Mouse (Mus musculus) cerebellum, adult 11 months (tissue): ENCODE results near the gene Slc25a48.

ENCODE experiments used
- DNase-seq: peaks from one replicate; pipeline ENCODE4 v3.0.0; 2022

Slc25a48 gene

DNA sequence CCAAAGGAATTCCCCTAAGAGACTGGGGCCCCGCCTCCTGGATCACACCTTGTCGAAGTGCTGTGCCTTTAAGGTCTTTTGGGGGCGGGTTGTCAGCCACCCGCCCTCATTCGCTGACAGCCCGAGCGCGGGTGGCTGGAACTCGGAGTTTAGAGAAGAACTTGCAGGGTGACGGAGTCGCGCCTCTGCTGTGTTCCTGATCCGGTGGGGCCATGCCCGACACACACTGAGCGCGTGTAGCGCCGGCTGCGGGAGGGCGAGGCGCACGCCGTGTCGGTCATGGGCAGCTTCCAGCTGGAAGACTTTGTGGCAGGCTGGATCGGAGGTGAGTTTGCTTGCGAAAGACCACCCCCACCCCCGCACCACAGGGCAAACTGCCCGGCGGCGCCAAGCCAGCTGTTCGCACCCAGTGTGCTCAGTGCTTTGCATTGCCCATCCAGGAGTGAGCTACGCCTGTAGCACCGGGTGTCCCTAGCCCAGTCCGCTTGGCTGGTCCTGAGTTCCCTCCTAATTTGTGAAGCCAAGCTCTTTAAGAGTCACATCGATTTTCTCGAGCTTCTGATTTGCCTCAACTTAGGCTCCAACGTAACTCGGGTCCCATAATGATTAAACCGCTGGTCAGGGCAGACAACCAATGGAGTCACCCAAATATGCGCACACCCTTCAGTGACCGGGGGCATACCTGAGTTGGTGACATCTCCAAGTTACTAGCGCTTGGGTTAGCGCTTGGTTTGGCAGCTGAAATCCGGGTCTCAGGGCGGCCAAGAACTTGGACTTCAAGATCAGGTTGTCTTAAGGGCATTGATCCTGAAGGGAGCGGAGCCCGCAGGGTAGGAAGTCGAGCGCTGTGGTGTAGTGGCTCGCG is at the start of gene Slc25a48:
TSS of gene Slc25a48 (plus strand) at position 145 of the 865 bp plus-strand sequence.
- no peak for DNase-seq

DNA sequence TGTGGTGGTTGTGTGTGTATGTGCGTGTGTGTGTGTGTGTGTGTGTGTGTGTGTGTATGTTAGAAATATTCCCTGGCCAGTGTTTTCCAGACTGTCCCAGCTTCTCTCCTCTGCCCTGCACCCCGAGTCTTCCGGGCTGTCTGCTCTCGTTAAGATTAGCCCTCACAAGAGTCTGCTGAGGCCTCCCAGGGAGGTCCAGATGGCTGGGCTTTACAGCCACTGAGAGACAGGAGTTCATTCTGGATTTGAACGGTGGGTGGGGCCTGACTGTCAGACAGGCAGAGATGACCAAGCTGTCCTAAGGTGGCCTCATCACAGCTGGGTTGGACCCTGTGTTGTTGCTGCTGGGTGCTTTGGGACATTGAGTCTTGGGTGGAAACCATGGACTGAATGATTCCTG is 40.6 kb upstream of the Slc25a48 start:
- no peak for DNase-seq

DNA sequence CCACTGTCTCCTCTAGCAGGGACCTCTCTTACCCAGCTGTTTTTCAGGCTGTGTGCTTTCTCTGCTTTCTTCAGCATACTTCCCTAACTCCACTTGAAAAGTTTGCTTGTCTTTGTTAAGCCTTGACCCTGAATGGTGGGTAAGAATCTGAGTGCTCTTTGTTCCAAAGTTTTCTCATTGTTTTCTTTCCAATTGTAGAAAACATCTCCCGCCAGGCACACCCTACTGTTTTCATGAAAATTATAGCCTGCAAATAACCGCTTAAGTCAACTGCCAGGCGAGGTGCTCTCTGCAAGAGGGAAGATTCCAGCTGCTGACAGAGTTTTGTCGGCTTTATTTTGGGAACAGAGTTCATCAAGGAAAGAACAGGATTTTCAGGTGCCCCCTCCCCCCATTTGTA is 37.0 kb upstream of the Slc25a48 start:
- DNase-seq, result no peak

DNA sequence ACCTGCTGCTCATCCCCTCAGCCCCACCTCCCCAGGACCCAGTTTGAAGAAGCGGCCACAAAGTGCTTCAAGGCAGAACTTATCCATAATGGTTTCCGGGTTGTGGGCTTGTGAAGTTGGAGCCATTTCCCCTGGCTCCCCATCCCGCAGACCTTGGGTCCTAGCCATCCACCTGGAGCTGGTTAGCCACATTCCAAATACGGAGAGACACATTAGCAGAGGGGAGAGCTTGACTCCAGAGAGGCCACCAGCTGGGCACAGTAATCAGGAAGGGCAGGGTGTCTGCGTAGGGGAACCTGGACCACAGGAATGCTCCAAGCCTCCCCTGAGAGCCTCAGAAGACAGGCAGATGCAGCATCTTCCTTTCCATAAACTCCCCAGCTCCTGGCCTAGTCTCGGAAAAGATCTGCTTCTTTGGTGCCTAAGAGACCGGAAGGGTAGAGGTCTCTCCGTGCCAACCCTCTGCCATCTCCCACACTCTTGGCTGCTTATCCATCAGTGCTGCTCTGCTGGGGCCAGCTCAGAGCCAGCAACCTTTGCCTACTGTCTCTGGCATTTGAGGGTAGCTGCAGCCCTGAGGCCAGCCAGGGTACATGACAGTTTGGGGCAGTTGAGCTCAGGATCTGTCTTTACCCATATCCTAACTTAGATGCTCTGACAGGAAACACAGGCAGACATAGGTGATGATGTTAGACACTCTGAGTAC is 34.6 kb upstream of the Slc25a48 start:
- DNase-seq, result no peak

DNA sequence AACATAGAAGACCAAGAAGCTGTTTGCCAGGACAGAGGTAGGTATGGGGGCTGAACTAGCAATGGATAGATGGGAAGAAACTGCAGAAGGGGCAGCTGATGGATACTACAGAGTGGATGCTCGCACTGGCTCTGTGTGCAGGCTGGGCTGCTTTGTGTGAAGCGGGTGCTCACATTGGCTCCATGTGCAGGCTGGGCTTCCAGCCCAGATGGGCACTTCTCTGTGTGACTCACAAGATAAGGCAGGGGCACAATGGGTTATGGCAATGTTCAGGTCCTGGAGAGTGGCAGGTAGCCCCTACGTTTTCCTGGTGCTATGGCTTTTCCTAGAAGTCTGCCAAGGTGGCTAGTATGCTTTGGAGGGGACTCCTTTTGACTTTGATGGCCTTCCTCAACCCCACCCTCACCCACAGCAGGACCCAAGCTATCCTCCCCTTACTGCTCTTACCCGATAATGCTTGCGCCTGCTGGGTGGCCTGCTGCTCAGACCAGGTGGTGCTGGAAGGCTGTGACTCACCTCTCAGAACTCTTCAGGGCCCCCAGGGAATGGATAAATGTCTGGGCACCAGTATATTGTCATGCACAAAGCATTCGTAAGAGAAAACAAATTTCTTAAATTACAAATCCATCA is 33.5 kb upstream of the Slc25a48 start:
- peak; percentile 26 for DNase-seq

DNA sequence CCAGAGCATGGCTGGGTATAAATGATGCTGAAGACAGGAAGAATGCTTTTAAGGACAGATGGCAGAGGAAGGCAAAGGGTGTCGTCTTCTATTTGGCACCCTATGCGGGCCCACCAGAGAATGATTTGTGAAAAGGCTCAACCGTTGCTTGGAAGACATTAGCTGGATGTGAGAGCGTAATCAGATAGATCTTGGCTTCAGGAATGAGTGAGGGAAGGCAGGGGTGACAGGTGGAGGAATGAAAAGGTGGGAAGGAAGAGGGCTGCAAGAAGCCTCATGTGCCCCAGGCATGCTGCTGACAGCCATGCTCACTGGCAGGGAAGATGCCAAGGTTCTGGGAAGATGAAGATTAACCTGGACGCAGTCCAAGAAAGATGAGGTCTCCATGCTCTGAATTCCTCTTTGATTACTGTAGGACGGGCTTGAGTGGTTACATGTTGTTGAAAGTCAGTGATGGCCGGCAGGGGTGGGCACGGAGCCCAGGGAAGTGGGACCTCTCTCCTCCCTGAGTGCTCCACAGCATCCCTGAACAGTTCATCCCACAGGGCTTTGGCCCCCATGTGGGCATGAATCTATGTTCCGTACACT is 25.8 kb upstream of the Slc25a48 start:
- no peak for DNase-seq

DNA sequence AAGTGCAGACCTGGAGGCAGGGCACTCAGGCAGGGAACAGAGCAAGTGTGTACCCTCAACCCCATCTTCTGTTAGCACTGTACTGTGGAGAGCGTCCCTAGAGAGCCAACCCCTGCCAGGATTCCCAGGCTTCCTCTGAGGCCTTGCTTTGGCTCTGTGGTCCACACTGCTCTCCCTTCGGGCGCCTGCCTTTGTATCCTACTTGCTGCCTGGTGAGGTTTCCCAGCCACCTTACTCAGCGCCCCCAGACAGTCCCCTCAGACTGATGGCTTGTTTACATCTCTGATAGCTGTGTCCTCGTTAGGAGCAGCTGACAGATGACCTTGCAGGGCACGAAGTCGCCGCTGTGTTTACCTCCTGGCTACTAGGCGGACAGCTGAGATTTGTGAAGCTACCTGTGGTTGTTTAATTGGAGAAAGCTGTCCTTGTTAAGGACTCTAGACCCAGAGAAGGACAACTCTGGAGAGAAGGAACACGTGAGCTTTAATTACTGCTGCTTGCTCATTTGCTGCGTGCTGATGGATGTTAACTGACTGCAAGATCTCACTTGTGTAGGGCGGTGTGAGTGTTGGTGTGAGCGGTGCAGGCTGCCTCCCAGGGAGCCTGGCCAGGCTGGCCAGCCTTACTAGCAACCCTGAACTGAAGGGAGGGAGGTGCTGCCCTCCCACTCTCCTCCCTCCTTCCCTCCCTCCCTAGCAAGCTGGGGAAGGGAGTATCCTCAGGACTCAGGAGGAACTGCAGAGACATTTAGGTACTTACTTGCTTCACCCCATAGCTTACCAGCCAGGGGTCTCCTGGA is 19.3 kb upstream of the Slc25a48 start:
- no peak for DNase-seq

DNA sequence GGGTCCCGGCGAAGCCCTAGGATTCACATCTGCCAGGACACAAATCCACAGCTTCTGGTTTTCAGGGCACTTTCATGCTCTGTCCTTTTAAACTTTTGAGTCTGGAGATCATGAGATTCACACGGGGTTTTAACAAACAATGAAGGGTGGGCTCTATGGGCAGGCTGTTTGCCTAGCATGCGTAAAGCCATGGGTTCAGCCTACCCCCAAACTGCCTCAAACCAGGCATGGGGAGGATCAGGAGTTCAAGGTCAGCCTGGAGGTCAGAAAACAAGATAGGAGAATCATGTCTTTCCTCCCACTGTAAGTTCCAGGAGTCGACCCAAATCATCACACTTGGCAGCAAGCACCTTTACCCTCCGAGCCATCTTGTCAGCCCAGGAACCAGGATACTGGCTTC is 18.6 kb upstream of the Slc25a48 start:
- DNase-seq, result no peak

DNA sequence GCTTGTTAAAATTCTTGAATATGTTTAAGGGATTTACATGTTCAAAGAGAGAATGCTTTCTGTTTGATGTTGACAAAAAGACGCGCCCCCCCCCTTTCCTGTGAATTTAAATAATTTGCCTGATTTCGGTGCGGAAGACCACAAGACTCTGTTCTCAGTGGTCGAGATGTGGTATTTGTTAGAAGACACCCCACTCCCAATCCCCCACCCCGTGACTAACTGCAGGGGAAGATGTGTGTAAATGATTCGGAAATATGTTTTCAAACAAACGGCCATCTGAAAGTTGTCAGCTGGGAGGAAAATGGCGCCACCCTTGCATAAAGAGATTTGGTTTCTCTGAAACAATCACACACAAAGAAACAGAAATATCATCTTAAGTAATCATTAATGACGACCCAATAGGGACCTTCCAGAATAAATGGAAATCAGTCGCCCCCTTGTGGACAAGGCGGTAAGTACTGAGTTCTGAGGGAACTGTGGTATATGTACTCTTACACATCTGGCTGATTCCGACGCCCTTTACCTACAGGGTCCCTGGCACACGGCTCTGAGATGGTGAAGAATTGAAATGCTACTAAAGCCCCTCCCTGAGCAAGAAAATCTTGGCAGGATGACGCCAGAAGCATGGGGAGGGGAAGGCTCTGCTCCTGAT is 16.0 kb upstream of the Slc25a48 start:
- no peak for DNase-seq

DNA sequence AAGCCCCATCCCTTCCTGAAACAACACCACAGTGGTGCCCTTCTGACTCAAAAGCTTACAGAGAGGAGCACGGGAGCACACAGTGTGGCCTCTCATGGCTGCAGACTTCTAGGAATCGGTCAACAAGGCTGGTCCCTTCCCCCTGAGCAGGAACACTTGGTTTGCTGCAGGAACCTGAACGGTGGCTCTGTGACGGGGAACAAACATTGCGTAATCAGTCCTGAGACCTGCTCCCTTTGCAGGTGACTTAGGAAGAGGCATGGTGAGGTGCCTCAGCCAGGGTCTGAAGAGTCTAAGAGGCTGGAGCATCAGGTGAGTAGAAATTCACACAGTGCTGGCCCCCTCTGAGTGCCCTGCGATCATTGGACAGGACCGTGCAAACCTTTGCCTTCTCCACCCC is 12.2 kb upstream of the Slc25a48 start:
- no peak for DNase-seq

DNA sequence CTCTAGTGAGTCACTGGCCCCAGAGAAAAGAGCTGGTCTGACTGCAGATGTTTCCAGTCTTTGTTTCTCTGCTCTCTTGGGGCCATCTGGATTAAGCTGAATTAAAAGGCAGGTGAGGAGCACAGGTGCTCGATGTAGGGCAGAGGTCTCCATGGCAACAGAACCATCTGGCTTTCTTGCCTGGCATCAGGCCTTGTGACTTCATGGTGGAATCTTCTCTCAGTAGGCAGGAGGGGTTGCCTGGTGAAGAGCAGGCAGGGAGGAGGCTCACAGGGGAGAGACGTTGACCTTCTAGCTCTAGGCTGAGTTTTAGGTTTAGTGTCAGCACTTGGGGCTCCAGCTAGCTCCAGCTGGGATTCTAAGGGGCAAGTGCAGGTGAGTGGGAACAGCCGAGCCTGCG is 11.8 kb upstream of the Slc25a48 start, which contains the start of gene Gm3045:
TSS of gene Gm3045 (plus strand) at position 230 of the 400 bp plus-strand sequence.
- no peak for DNase-seq

DNA sequence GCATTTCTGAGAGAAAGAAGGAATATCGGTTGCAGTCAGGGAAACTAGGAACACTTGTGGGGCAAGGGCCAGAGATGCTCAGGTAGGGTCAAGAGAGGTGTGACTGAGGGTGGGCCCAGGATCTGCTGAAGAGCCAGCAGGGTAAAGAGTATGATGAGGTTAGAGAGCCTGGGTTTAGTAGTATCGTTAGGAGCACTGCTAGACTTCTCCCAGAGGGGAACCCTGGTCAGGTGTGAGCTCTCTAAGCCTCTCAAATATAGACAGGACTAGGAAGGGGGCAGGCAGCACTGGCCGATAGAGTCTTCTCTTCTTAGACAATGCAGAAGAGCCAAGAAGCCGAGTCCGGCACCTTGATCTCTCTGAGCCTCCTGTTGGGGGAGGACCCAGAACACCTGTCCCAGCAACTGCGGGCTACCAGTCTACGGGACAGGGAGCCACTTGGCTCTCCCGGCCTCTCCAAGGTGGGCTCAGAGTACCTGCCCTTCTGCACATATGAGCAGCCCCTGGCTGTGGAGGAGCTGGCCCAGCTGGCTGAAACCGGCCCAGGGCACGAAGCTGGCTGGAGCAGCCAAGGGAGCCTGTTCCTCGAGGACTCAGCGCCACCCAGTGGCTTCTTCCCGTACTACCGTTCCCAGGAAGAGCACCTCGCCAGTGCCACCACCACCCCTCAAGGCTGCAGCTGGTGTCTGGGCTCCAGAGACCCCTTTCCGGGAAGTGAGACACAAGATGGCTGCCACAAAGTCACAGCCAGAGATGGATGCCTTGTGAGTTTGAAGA is 9.2 kb upstream of the Slc25a48 start:
- peak; percentile 66 for DNase-seq

DNA sequence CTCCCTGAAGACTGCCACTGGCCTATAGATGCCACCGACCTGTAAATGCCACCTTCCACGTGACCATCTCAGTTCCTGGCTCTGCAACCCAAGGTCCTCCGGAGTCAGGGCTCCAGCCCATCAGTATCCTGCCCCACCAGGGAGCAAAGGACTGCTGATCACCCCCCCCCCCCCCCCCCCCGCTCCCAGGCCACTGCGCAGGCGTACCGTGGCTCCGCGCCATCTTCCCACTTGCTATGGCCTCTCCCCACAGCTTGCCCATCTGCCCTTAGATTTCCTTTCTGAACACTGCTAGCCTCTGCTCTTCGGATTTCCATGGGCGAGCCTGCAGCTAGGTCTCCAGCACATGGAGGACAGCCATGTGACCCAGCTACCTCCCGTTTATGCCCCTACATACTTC is 5.7 kb upstream of the Slc25a48 start:
- peak; percentile 44 for DNase-seq

DNA sequence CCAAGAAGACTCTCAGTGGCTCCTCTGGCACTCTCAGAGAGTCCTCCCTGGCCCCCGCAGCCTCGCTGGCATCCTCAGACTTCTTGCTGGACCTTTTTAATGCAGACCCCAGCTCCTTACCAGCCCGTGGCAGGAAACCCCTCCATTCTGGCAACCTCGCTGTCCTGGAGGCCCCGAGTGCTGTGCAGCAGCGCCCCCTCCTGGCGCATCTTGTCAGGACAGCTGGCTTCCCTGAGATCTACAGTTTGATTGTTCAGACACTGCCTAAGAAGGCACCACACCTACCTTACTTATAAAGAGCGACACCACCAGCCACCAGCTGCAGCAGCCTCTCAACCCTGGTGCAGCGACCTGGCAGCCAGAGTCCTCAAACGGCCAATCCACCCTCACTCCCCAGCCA is 4.7 kb upstream of the Slc25a48 start:
- peak; percentile 61 for DNase-seq

DNA sequence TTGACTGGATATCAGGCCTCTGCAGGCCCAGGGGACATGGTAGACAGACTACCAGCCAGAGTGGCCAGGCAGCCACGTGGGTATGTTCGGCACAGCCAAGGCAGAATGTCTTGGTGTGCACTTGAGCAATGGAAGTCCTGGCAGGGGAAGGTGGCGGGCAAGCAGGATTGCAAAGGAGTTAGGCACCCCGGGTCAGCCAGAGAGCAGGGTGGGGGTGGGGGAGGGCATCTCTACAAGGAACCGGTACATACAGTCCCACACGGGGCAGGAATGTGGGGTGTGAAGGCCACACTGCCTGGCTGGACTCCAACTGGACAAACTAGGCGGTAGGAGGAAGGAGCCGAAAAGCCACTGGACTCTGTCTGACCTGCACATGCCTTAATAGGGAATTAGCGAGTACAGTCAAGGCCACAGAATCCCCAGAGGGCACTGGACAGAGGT is 3.8 kb upstream of the Slc25a48 start:
- DNase-seq, result no peak

DNA sequence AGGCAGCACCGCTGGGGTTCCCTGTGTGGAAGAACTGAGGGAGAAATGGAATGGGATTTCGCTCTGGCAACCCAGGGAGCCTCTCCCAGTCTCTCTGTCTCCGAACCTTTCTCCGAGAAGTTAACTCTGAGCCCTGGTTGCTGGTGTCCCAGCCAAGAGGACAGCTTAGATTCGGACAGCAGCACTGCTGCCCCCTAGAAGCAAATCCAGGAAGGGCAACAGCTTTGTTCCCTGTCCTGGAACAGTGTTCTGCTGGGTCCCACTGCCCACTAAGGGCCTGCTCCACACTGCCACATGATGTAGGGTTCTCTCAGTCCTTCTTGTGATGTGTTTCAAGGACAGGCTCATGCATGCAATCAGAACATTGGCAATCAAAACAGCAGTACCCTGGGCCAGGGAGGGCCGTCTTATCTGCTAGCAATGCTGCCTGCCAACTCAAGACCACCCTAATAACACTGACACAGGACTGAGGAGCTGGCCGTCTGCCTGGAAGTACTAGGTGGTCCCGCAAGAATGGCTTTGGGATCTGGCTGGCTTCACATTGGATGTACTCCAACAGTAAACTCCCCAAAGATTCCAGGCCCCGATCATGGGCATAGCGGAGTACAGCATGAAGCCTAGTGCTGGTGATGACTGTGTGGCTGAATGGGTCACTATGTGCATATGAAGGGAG is 2.4 kb upstream of the Slc25a48 start:
- DNase-seq, result no peak

DNA sequence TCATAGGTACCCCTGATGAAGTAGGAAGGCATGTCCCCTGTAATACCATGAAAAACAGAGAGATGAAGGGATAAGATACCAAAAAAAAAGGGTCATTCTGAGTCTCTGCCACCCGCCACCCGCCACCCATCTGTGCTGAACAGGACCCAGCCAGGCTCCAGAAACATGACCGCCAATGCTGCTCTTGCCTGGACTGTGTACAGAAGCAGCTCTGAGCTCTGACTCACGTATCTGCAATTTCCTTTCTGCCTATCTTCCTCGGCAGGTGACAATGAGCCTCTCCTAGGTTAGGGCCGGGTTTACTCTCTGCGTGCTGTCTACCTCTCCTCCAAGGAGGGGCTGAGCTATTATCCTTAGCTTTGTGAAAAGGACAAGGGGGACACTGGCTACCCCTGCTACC is 5.3 kb downstream of the Slc25a48 start:
- DNase-seq, result no peak

DNA sequence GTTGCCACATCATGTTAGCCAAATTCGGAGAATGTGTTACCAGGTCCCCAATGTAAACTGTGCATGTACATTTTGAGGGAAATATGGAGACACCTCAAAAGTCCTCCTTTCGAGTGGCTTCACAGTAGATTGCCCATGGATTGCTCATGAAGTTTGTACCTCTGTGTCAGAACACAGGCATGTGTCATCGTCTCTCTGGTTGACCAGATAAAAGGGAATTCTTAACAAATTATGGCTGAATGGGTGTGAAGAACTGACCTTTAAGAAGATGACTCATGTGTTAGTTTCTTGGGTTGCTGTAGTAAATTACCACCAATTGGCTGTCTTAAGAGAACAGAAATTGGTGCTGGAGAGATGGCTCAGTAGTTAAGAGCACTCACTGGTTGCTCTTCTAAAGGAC is 6.0 kb downstream of the Slc25a48 start:
- no peak for DNase-seq

DNA sequence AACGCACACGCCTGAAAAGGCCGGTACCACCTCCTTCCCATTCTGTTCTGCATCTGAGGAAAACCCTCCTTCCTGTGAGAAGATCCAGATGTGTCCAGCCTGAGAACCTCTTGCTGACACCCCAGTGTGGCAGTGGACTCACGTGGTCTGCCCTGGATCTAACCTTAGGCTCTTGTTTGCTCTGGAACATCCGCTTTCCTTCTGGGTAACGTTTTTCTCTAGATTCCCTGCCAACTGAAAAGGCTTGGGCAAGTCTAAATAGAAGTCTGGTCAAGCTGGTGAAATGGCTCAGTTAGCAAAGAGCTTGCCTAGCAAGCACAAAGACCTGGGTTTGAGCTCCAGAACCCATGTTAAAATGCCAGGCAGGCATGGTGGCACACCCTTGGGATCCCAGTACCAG is 6.8 kb downstream of the Slc25a48 start:
- no peak for DNase-seq

DNA sequence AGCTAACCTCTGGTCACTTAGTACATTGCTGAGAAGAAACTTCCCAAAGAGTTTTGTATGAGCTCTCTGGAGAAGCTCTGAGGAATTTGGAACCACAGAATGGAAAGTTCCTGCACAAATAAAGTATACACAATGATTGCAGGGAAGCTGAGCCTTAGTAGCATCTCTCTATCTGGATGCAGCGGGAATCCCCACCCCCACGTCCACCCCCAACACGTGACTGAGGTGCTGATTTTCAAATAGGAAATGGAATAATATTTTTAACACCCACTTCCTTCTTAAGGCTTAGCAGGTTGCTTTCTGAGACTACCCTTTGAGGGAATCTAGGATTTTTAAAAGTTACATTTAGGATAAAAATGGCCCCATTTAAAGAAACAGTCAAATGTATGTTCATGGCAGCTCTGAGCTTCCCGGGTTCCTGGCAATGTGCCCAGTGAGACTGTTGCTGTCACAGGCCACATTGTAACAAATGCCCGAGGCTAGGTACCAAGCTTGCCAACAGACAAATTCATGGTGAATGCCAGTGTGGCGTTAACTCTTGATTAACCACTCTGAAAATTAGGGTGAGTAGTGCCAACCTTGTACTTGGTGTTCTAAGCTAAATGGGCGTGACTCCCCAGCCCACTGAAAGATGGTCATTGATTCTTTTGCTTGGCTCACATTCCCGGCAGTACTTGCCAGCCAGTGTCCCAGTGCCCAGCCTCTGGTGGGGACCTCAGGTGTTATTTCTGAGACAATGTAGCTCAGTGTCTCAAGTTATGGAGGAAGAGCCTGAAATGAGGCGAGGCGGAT is 11.3 kb downstream of the Slc25a48 start:
- peak; percentile 28 for DNase-seq
